Mouse (Mus musculus) megakaryocyte-erythroid progenitor cell, adult 5-6 weeks (primary cell): ENCODE data around the gene Washc2. TPM values are rescaled to one million over a fixed set of nuclear protein-coding genes. Genes with fewer than 3 reads are reported as not detected.
A peak's percentile ranks its signal among the peaks of the same experiment; 100 is the strongest.
"Not testable (repeated sequence)": the region's sequence is repeated elsewhere in the genome, so short reads cannot be mapped to it uniquely, and the experiment has no call there.

Experiments
- ATAC-seq: replicated peaks from 2 replicates; pipeline ENCODE4 v1.8.0; 2016; ENCODE audit warnings: mild to moderate bottlenecking, inconsistent platforms; ENCODE audit not compliant: severe bottlenecking, poor library complexity, low FRiP score, low TSS enrichment
- total RNA-seq, 2 experiments: library from RNA; stranded (forward) in 1 of 2; stranded (reverse) in 1 of 2; fragments of 200-1000, 215-1000 nt in 1 of 2; fragments of >200 nt in 1 of 2; fragmentation: Nextera tagmentation in 1 of 2; gene quantifications; 2 replicates each; pipeline ENCODE4 v1.2.3; 2014 to 2017

The Washc2 gene
- total RNA-seq (2014; fragmentation: Nextera tagmentation) (39.7 and 43.1 TPM in 2 replicates), total RNA-seq (2017) (35.8 and 44.9 TPM in 2 replicates)

- peak; percentile 96 for ATAC-seq
Measured at GRCm38 (mm10) chr6:116207729-116208534, at the start of gene Washc2. Gene Washc2 (plus strand): TSS chr6:116208038.

GRCm38 (mm10) chr6:116166383-116166782 is 41.5 kb upstream of the Washc2 start:
- no peak for ATAC-seq

DNA sequence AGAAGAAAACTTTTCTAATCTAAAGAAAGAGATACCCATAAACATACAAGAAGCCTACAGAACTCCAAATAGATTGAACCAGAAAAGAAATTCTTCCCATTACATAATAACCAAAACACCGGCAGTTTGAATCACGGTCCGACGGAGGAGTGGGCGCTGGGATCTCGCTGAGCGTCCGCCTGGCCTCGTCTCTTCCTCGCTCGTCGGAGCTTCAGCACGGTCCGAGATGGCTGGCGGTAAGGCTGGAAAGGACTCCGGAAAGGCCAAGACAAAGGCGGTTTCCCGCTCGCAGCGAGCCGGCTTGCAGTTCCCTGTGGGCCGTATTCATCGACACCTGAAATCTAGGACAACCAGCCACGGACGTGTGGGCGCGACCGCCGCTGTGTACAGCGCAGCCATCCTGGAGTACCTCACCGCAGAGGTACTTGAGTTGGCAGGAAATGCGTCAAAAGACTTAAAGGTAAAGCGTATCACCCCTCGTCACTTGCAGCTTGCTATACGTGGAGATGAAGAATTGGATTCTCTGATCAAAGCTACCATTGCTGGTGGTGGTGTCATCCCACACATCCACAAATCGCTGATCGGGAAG is 34.2 kb upstream of the Washc2 start:
- ATAC-seq: peak; percentile 89

- no peak for ATAC-seq
Measured at GRCm38 (mm10) chr6:116178376-116178775, 29.5 kb upstream of the Washc2 start.

DNA sequence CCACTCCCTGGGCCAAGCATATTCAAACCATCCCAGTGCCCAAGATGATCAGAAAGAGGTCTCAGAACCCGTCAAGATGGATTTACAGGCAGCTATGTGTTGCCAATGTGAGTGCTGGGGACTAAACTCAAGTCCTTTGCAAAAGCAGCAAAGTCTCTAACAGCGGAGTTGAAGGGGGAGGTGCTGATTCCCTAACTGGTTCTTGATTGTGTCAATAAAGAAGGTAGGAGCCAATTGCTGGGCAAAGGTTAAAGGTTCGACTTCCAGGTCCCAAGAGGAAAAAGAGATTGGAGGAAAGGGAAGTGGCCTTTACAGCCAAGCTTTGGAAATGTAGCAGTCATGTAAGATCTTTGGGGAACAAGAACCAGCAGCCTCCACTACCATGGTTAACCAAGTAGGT is 27.1 kb upstream of the Washc2 start:
- ATAC-seq: 0 out of 2 replicates have a peak, but pooled peaks have one; percentile 26

GRCm38 (mm10) chr6:116183509-116183908 is 24.3 kb upstream of the Washc2 start:
- ATAC-seq: no peak

DNA sequence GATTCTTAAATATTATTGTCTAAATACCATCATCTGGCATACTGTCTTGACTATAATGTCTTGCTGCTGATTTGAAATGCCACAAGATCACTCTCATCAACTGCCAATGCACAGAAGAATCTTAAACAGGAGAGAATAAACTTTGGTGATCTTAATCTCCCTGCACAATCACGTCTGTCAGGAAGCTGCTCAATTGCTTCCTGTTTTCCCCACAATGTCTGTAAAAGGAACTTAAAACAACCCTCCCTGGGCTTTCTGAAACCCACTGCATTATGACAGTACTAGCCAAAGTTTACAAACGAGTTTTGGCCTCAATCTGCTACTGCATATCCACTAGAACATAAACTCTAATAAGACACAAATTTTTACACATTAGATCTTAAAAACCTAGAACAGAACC is 21.4 kb upstream of the Washc2 start:
- no peak for ATAC-seq

- ATAC-seq: no peak
Measured at GRCm38 (mm10) chr6:116189417-116189816, 18.4 kb upstream of the Washc2 start.

- peak; percentile 38 for ATAC-seq
Measured at GRCm38 (mm10) chr6:116192809-116193311, 15.0 kb upstream of the Washc2 start.

DNA sequence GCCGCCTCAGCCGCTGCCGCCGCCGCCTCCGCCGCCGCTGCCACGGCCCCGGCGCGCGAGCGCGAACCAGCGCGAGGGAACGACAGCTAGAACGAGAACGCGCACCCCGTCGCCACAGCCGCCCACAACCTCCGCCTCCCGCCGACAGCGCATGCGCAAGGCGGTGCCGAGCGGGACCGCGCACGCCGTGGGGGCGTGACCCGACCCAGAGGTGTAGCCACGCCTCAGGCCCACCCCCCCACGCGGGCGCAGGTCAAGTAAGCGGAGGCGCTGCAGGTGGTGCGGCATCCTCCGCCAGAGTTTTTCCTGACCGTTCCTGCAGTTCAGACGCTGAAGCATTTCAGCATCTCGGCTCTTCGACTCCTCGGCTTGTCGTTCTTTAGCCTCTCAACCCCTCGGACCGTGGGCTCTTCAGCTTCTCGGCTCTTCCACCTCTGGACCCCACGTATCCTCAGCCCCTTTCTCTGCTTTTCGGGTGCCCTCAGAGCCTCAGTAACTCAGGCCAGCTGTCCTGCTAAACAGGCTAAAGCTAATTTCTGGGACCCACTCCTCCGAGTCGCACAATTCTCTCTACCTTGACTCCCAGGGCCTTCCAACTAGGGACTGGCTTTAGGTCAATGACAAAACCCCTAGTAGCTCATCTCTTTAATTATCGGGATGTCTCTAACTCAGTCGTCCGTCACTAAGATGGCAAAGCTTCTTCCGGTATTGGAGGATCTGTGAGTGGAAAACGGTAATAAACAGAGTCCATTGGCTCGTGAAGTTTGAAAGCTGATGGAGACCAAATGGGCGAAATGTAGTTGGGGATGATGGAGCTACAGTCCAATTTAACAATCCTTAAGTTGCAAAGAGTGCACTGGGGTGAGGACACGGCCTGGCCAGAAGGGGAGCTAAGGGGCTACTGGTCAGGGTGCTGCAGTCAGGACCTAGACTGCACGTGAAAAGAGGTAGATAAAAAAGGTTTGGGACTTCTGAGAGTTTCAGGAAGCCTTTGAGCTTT is 14.1 kb upstream of the Washc2 start, which contains the start of gene Tmcc1:
Gene Tmcc1, minus strand, starts transcription at position 93 of the 1,000 bp plus-strand sequence.
- peak; percentile 87 for ATAC-seq

DNA sequence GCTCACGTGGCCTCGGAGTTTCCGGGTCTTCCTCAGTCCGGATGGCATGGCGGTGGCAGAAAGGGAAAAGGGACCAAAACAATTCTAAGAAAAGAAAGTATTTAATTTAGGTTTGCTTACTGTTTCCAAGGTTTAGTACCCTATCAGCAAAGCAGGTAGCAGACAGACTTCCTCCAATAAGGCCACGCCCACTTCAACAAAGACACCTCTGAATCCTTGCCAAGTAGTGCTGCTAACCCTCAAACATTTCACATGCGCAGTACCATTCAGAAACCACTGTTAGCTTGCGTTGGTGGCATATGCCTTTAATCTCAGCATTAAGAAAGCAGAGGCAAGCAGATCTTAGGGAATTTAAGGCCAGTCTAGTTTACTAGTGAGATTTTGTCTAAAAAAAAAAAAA is 12.0 kb upstream of the Washc2 start:
- no peak for ATAC-seq

DNA sequence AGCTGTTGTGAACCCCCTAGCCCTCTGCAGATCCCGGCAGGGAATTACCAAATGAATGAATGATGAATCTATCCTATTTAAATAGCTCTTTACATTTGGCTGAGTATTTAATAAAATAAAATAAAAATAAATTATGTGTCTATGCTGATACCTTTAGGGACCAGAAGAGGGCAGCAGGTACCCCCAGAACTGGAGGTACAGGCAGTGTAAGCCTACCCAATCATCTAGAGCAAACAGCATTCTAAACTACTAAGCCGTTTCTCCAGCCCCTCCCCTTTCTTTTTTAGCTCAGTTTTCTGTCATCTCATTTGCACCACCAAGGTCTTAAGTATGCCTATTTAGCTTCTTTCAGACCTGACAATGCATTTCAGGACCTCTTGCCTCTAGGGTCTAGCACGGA is 9.7 kb upstream of the Washc2 start:
- ATAC-seq: peak; percentile 77

DNA sequence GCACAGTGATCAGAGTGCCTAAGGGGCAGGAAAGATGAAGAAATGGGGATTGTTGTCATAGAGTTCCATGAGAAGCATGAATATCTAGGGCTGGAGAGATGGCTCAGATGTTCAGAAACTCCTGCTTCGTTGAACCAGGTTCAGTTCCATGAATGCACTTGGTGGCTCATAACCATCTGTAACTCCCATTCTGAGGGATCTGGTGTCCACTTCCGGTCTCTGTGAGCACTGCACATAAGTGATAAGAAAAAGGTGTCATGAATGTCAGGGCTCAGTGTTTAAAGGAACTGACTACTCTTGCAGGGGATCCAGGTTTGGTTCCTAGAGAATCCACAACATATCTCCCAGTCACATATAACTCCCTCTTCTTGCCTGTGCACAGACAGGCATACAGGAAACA is 8.2 kb upstream of the Washc2 start:
- no peak for ATAC-seq

DNA sequence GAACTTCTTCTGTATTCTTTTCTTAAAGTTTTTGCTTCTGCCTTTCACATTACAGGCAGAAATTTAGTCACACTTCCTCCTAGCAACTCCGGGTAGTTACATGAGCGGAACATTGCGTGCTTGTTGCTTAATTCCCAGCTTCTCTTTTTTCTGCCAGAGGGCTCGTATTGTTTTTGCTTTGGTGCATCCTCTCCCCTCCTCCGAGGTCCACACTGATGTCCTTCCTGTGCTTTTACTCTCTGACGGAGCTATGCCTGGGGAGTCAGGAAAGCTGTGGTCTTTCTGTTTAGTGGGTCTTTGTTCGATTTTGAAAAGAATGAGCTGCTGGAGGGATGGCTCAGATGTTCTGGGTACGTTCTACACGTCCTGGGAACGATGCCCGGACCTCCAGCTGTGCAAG is 19.9 kb downstream of the Washc2 start:
- no peak for ATAC-seq

GRCm38 (mm10) chr6:116228785-116229525 is 21.1 kb downstream of the Washc2 start:
- peak; percentile 97 for ATAC-seq

DNA sequence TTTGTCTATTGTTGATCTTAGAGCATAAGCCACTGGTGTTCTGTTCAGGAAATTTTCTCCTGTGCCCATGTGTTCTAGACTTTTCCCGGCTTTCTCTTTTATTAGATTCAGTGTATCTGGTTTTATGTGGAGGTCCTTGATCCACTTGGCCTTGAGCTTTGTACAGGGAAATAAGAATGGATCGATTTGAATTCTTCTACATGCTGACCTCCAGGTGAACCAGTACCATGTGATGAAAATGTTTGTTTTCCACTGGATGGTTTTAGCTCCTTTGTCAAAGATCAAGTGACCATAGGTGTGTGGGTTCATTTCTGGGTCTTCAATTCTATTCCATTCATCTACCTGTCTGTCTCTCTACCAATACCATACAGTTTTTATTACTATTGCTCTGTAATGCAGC is 27.0 kb downstream of the Washc2 start:
- not testable (repeated sequence) for ATAC-seq

DNA sequence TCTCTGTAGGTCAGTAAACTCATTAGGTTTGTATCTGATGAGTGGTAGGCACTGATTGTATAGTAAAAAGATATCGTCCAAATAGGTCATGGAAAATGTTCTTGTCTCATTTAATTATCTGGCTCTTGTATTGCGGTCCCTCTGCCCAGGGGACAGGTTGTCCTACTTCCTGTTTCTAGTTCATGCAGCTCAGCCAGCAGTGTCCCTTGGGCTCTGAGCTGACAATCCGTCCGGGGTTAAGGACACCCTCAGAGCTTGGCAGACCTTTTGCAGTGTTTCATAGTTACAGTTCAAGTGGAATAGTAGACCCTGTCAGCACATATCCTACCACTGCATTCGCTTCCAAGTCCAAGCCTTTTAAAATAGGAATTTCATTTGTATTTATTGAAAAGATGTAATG is 27.5 kb downstream of the Washc2 start:
- ATAC-seq: no peak

DNA sequence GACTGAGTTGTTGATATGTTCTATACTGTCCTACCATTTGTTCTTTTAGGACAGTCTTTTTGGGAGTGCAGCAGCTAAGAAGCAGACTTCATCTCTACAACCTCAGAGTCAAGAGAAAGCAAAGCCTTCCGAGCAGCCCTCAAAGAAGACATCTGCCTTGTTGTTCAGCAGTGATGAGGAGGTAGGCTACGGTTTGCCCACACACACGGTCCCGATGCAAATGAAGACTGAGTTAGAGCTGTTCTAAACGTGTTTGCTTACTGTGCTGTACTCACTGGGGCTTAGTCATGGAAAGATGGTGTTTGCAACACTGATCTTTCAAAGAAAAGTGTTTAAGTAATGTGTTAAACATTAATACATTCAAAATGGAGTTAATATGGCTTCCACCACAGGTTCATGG is 30.2 kb downstream of the Washc2 start:
- no peak for ATAC-seq

GRCm38 (mm10) chr6:116240371-116240770 is 32.5 kb downstream of the Washc2 start:
- ATAC-seq: no peak
